Mouse (Mus musculus) lung, adult 2 months (tissue): ENCODE measurements around the gene 1700028K03Rik.

ENCODE experiments used
- CTCF ChIP-seq: fragments of 200-500 bp; IDR thresholded peaks from 2 replicates; pipeline ENCODE4 v1.5.1; 2011; ENCODE audit warnings: mild to moderate bottlenecking, low read length, control low read depth; ENCODE audit not compliant: insufficient read depth
- POLR2A ChIP-seq: fragments of 200-500 bp; IDR thresholded peaks from 2 replicates; pipeline ENCODE4 v1.6.1; 2011; ENCODE audit warnings: low read depth, mild to moderate bottlenecking, control low read depth, low read length, borderline replicate concordance; ENCODE audit errors: extremely low read depth

GRCm38 (mm10) chr5:107556969-107557368, 22.5 kb downstream of the 1700028K03Rik start:
- TF ChIP-seq CTCF: no peak
- no peak for TF ChIP-seq POLR2A
